In the genomic region with DNA sequence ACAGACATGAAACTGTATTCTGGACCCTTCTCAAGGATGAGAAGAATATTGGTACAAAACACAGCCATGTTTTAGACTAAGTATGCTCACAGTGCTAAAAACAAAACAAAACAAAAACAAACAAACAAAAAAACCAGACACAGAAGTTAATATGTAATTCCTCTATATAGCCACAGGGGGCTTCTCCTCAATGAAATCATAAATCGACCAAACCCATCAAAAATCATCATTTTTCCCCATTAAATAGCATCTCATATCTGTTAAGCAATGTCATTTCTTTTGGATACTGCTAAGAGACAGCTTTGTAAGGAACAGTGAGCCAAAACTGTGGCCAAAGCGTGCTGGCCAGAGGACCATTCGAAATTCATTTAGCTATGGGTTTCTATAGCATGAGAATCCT, we compare ENCODE assay signal across 21 mouse cellular contexts.
"Had no signal": no experiment of that assay in that cellular context is flagged by ENCODE, and none has a peak within 500 bp of the region (broad histone marks: within the 10 kb centered on the region; RNA-seq: fewer than 3 reads in every experiment).

No protein-coding gene starts in this region.

- H3K4me3 ChIP-seq: limb, embryonic 12.5 days; limb, embryonic 15.5 days; midbrain, embryonic 12.5 days; midbrain, embryonic 15.5 days; myocyte; neural tube, embryonic 13.5 days had no signal

- H3K9ac ChIP-seq: limb, embryonic 12.5 days; limb, embryonic 15.5 days; liver, embryonic 14.5 days; liver, postnatal 0 days; midbrain, embryonic 12.5 days; midbrain, embryonic 15.5 days; neural tube, embryonic 13.5 days had no signal

- H3K9me3 ChIP-seq: limb, embryonic 12.5 days; limb, embryonic 15.5 days; midbrain, embryonic 12.5 days; midbrain, embryonic 15.5 days; neural tube, embryonic 13.5 days had no signal

- H3K27ac ChIP-seq: limb, embryonic 12.5 days; limb, embryonic 15.5 days; liver, embryonic 14.5 days; midbrain, embryonic 12.5 days; midbrain, embryonic 15.5 days; neural tube, embryonic 13.5 days had no signal

- DNase-seq: kidney, adult 11 months; kidney, adult 8-10 months; kidney, postnatal 25 days; left cerebral cortex, postnatal 4 days; liver, postnatal 0 days; lung, postnatal 14 days; lung, postnatal 4 days; retina, postnatal 1 day; right cerebral cortex, postnatal 25 days; spleen, adult 18-20 months; thymus, adult 2 months; thymus, postnatal 14 days; thymus, postnatal 4 days had no signal

- H3K4me1 ChIP-seq: limb, embryonic 12.5 days; limb, embryonic 15.5 days; midbrain, embryonic 12.5 days; midbrain, embryonic 15.5 days had no signal

- H3K36me3 ChIP-seq: limb, embryonic 12.5 days; limb, embryonic 15.5 days; midbrain, embryonic 12.5 days; midbrain, embryonic 15.5 days; neural tube, embryonic 13.5 days had no signal

- H3K4me2 ChIP-seq: limb, embryonic 12.5 days; limb, embryonic 15.5 days; liver, embryonic 11.5 days; midbrain, embryonic 12.5 days; midbrain, embryonic 15.5 days; neural tube, embryonic 13.5 days had no signal

- ATAC-seq: liver, postnatal 0 days; midbrain, embryonic 15.5 days had no signal

- H3K27me3 ChIP-seq: limb, embryonic 12.5 days; limb, embryonic 15.5 days; midbrain, embryonic 12.5 days; midbrain, embryonic 15.5 days; neural tube, embryonic 13.5 days had no signal
